Mouse (Mus musculus): ENCODE results near the gene Slc7a11.

GRCm38 (mm10) chr3:50300002-50300951 is 143.1 kb downstream of the Slc7a11 start:
- TF ChIP-seq CTCF (IDR thresholded peaks at IDR 0.05; ENCODE audit: low read depth, low read length) (no peak), POLR2A (IDR thresholded peaks at IDR 0.05; ENCODE audit: borderline replicate concordance, low read depth, low read length) (no peak)

Data from bone marrow macrophage, adult 2 months (primary cell).